Mouse (Mus musculus) layer of hippocampus, adult 9-10 months (tissue): ENCODE data around the gene Asap2.
A peak's percentile ranks its signal among the peaks of the same experiment; 100 is the strongest.

ENCODE experiments used
- DNase-seq: peaks from one replicate; pipeline ENCODE4 v3.0.0; 2022; ENCODE audit warnings: low spot score

Asap2 gene

GRCm38 (mm10) chr12:21133031-21133430 lies 142.8 kb downstream of the Asap2 start:
- DNase-seq = no peak

GRCm38 (mm10) chr12:21133972-21134859 lies 144.0 kb downstream of the Asap2 start:
- no peak for DNase-seq

- DNase-seq = no peak
These were observed 145.6 kb downstream of the Asap2 start for GRCm38 (mm10) chr12:21135651-21136461.

GRCm38 (mm10) chr12:21136462-21136751 lies 146.1 kb downstream of the Asap2 start:
- no peak for DNase-seq

- no peak for DNase-seq
These were observed 149.3 kb downstream of the Asap2 start for GRCm38 (mm10) chr12:21139560-21139959.

GRCm38 (mm10) chr12:21140153-21140552 lies 149.9 kb downstream of the Asap2 start:
- peak; percentile 55 for DNase-seq

- DNase-seq = no peak
These were observed 150.6 kb downstream of the Asap2 start for GRCm38 (mm10) chr12:21140741-21141308.

GRCm38 (mm10) chr12:21141691-21142300 lies 151.5 kb downstream of the Asap2 start:
- DNase-seq = no peak

- DNase-seq = no peak
These were observed 152.4 kb downstream of the Asap2 start for GRCm38 (mm10) chr12:21142489-21143254.

GRCm38 (mm10) chr12:21144602-21145001 lies 154.3 kb downstream of the Asap2 start:
- DNase-seq = no peak

GRCm38 (mm10) chr12:21145050-21145449 lies 154.8 kb downstream of the Asap2 start:
- no peak for DNase-seq

- no peak for DNase-seq
These were observed 156.6 kb downstream of the Asap2 start for GRCm38 (mm10) chr12:21146826-21147225.

GRCm38 (mm10) chr12:21153279-21153707 lies 163.0 kb downstream of the Asap2 start:
- peak; percentile 61 for DNase-seq

- no peak for DNase-seq
These were observed 164.8 kb downstream of the Asap2 start for GRCm38 (mm10) chr12:21155062-21155461.

- DNase-seq = no peak
These were observed 169.0 kb downstream of the Asap2 start for GRCm38 (mm10) chr12:21159304-21159703.

- DNase-seq = no peak
These were observed 170.1 kb downstream of the Asap2 start for GRCm38 (mm10) chr12:21160327-21160828.

GRCm38 (mm10) chr12:21161841-21162240 lies 171.6 kb downstream of the Asap2 start:
- DNase-seq = no peak

GRCm38 (mm10) chr12:21163706-21164105 lies 173.4 kb downstream of the Asap2 start:
- DNase-seq = no peak

GRCm38 (mm10) chr12:21164251-21164650 lies 174.0 kb downstream of the Asap2 start:
- DNase-seq = no peak

- no peak for DNase-seq
These were observed 174.9 kb downstream of the Asap2 start for GRCm38 (mm10) chr12:21165157-21165556.

GRCm38 (mm10) chr12:21165891-21166342 lies 175.7 kb downstream of the Asap2 start:
- no peak for DNase-seq
